Mouse (Mus musculus) liver, embryonic 14.5 days (tissue): ENCODE data around the gene Ceacam14. TPM values are rescaled to one million over a fixed set of nuclear protein-coding genes. Genes with fewer than 3 reads are reported as not detected.

Source experiments
- ATAC-seq: fragments of 200-750 bp; cut with Nextera tagmentation; 2 replicates; pipeline ENCODE4 v1.8.0; 2017; ENCODE audit warnings: moderate number of reproducible peaks, mild to moderate bottlenecking, moderate library complexity; ENCODE audit not compliant: insufficient read depth
- DNase-seq, 3 experiments: peaks; one replicate each; pipeline ENCODE4 v3.0.0-alpha.2; 2012 to 2013; ENCODE audit warnings: low read depth in 3 of 3, low spot score in 3 of 3
- H3K27ac ChIP-seq: fragments of 300-500 bp; sonication (generic); 2 replicates; pipeline ENCODE4 v1.5.1; 2014; ENCODE audit warnings: moderate library complexity, mild to moderate bottlenecking, control low read depth, inconsistent platforms
- H3K27me3 ChIP-seq: fragments of 300-500 bp; sonication (generic); 2 replicates; pipeline ENCODE4 v1.6.1; 2014; ENCODE audit warnings: mild to moderate bottlenecking, low read length, moderate library complexity; ENCODE audit not compliant: control insufficient read depth, insufficient read depth
- H3K36me3 ChIP-seq: fragments of 300-500 bp; sonication (generic); replicated peaks from 2 replicates; pipeline ENCODE4 v1.6.1; 2014; ENCODE audit warnings: low read depth; ENCODE audit not compliant: control insufficient read depth, insufficient read depth
- H3K4me1 ChIP-seq, 2 experiments: fragments of 200-500 bp in 1 of 2; fragments of 300-500 bp in 1 of 2; sonication (generic) in 1 of 2; replicated peaks; 2 replicates each; pipeline ENCODE4 v1.6.1; 2012 to 2014; ENCODE audit warnings: antibody characterized with exemption in 1 of 2, inconsistent platforms in 1 of 2, low read length in 1 of 2; ENCODE audit not compliant: control insufficient read depth in 2 of 2, insufficient read depth in 2 of 2
- H3K4me2 ChIP-seq: fragments of 300-500 bp; sonication (generic); 2 replicates; pipeline ENCODE4 v1.6.1; 2014; ENCODE audit warnings: low read depth, mild to moderate bottlenecking, control low read depth, moderate library complexity
- H3K4me3 ChIP-seq, 2 experiments: fragments of 200-500 bp in 1 of 2; fragments of 300-500 bp in 1 of 2; sonication (generic) in 1 of 2; 2 replicates each; pipeline ENCODE4 v1.5.1; 2012 to 2014; ENCODE audit warnings: low read depth in 2 of 2, low read length in 2 of 2, mild to moderate bottlenecking in 2 of 2, control low read depth in 1 of 2, inconsistent platforms in 1 of 2, moderate library complexity in 1 of 2; ENCODE audit not compliant: insufficient read depth in 1 of 2
- H3K9ac ChIP-seq: fragments of 300-500 bp; sonication (generic); replicated peaks from 2 replicates; pipeline ENCODE4 v1.6.1; 2014; ENCODE audit warnings: mild to moderate bottlenecking, control low read depth, moderate library complexity
- H3K9me3 ChIP-seq: fragments of 300-500 bp; sonication (generic); 2 replicates; pipeline ENCODE4 v1.6.1; 2016; ENCODE audit warnings: low read length, mixed read lengths; ENCODE audit not compliant: control insufficient read depth
- CTCF ChIP-seq: IDR thresholded peaks from 2 replicates; pipeline ENCODE4 v1.5.1; 2016; ENCODE audit warnings: antibody characterized with exemption, low read depth, control low read depth
- EP300 ChIP-seq: IDR thresholded peaks from 2 replicates; pipeline ENCODE4 v1.6.1; 2016; ENCODE audit warnings: antibody characterized with exemption, low read depth
- WGBS: fragments of 180-500 bp; shearing (Covaris S2); extraction: QIAGEN DNeasy Blood & Tissue Kit; methylation state at CpG from one replicate; pipeline ENCODE4 v1.1.7; 2014; ENCODE audit not compliant: insufficient replicate concordance; 5-methylcytosine and 5-hydroxymethylcytosine counted together
- polyA plus RNA-seq, 2 experiments: library from polyadenylated mRNA; depleted of rRNA in 1 of 2; stranded (reverse) in 1 of 2; unstranded in 1 of 2; fragments of >200 nt; fragmentation: Nextera tagmentation in 1 of 2; extraction: Ambion mirVana in 1 of 2; gene quantifications; 2 replicates each; pipeline versions ENCODE4 v1.2.1 to v1.2.3; 2012 to 2014

Ceacam14 gene
- polyA plus RNA-seq (2012; rRNA removed) (not detected in 2 replicates), polyA plus RNA-seq (2014; fragmentation: Nextera tagmentation; extraction: Ambion mirVana) (not detected in 2 replicates)

- ATAC-seq: no peak
- DNase-seq: no peak
- 46% methylated on average over 4 of the region's 4 CpGs for WGBS
Measured at GRCm38 (mm10) chr7:17812333-17812732, at the start of gene Ceacam14. Gene Ceacam14, plus strand, starts transcription at chr7:17812633.

More at GRCm38 (mm10) chr7:17812333-17812732, at the start of gene Ceacam14:
- Histone ChIP-seq H3K27ac (no peak within 1 kb of the TSS), H3K9ac (no peak within 1 kb of the TSS), H3K36me3 (no peaks in the 10 kb centered on the region), H3K27me3 (no peaks in the 10 kb centered on the region), H3K4me2 (no peak within 1 kb of the TSS), H3K4me3 (no peak within 1 kb of the TSS), H3K4me1 (no peaks in the 10 kb centered on the region), H3K9me3 (no peaks in the 10 kb centered on the region)
- no peak for TF ChIP-seq EP300
- no peak for TF ChIP-seq CTCF

Other genes with a start within 250 kb of the Ceacam14 start
- gene Ceacam5, start 99.4 kb upstream of the Ceacam14 start, polyA plus RNA-seq (2012; rRNA removed): 0.01 TPM in 1 of 2 replicates, not detected in the other
- not detected in 2 replicates for gene Ceacam5, start 99.4 kb upstream of the Ceacam14 start, polyA plus RNA-seq (2014; fragmentation: Nextera tagmentation; extraction: Ambion mirVana)
- gene Gm5155, start 59.1 kb downstream of the Ceacam14 start, polyA plus RNA-seq (2012; rRNA removed): not detected in 2 replicates
- gene Gm5155, start 59.1 kb downstream of the Ceacam14 start, polyA plus RNA-seq (2014; fragmentation: Nextera tagmentation; extraction: Ambion mirVana): not detected in 2 replicates
- gene Ceacam11, start 159.5 kb downstream of the Ceacam14 start, polyA plus RNA-seq (2012; rRNA removed): not detected in 2 replicates
- not detected in 2 replicates for gene Ceacam11, start 159.5 kb downstream of the Ceacam14 start, polyA plus RNA-seq (2014; fragmentation: Nextera tagmentation; extraction: Ambion mirVana)
- not detected in 2 replicates for gene Ceacam13, start 197.3 kb downstream of the Ceacam14 start, polyA plus RNA-seq (2012; rRNA removed)
- gene Ceacam13, start 197.3 kb downstream of the Ceacam14 start, polyA plus RNA-seq (2014; fragmentation: Nextera tagmentation; extraction: Ambion mirVana): not detected in 2 replicates